Mouse (Mus musculus) retina, embryonic 14.5 days (tissue): ENCODE measurements around the gene Dapl1.

Experiments used
- DNase-seq: peaks from one replicate; pipeline ENCODE4 v3.0.0-alpha.2; 2015; ENCODE audit warnings: low spot score

The Dapl1 gene

GRCm38 (mm10) chr2:59474336-59474735 is 10.1 kb upstream of the Dapl1 start:
- DNase-seq: no peak

DNA sequence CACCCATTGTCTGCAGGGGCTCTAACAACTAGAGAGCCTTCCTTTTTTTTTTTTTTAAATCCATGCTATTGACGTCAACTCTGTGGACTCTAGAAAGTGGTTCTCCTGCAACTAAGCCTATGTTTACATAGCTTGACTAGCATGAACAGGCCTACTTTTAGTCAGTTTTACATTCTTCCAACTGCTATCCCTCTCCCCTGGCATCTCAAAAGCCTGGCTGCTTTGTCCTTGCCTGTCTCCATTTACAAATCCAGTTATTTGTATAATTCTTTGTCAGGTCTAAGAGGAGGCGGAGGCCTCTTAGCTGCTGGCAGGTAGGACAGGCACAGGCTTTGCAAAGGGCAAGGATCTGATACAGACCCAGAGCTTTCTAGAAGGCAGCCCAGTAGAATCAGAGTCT is 627 bp downstream of the Dapl1 start:
- no peak for DNase-seq

- peak; percentile 80 for DNase-seq
These were observed 1.2 kb downstream of the Dapl1 start for GRCm38 (mm10) chr2:59485657-59486056.

GRCm38 (mm10) chr2:59486196-59486845 is 1.9 kb downstream of the Dapl1 start:
- DNase-seq: peak; percentile 67

- DNase-seq: no peak
These were observed 3.8 kb downstream of the Dapl1 start for GRCm38 (mm10) chr2:59488235-59488634.

GRCm38 (mm10) chr2:59490353-59490752 is 5.9 kb downstream of the Dapl1 start:
- DNase-seq: no peak

DNA sequence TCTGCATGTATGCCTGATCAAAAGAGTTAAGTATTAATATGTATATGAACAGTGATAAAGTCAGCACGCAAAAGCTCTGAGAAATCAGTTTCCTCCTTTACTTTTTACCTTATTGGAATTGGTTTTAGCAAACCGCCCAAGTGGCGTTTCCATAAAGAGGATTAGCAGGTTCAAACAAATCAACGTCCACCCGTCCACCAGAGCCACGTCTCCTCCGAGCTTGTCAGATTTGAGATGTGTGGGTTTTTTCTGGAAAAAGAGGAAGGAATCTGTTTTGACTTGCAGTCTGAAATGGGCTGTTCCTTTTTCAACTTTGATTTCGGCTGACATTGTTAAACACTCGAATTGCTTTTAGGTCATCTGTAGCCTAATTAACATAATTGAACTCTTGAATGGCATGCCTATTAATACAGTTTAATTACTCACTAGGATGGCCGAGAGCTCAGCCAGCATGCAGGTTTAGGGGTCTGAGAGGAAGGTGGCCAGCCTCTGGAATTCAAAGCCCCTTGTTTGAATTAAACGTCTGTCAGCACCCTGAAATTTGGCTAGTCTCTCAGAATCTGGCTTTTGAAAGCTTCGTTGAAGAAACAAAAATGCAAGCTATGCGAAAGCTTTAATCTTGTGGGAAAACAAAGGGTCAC is 9.1 kb downstream of the Dapl1 start:
- DNase-seq: peak; percentile 83

DNA sequence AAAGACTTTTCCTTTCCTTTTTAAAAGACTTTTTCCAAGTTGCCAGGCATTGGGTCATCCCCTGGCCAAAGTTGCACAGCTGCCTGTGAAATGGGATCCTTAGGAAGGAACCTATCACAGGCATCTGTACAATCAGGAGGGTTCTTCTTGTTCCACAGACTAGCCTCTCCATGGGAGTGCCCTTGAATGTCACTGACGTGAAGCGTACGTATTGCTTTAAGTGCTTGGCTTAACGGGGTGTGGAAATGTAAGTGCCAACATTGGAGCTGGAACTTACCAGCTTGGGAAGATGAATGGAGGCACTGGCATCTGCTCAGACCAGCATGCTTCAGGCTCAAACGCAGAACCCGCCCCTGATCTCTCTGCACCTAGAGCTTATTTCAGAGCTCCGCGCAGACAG is 14.7 kb downstream of the Dapl1 start:
- DNase-seq: no peak

DNA sequence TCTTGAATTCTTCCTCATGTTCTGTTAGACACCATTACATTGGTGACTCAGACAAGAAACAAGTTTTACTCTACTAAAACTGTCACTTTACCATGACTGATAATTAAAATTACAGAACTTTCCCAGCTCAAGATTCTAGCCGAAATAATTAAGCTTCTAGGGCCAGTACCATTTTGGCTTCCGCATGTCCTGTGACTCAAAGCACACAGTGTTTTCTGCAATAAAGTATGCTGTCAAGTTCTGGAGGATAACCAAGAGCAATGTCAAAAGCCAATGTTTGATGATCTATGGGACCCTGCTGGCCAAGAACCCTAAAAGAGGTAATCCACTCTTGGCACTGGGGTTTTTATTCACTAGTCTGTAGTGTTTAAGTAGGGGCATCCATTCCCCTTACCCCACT is 15.3 kb downstream of the Dapl1 start:
- no peak for DNase-seq

- DNase-seq: no peak
These were observed 24.6 kb downstream of the Dapl1 start for GRCm38 (mm10) chr2:59509061-59509460.

- no peak for DNase-seq
These were observed 26.0 kb downstream of the Dapl1 start for GRCm38 (mm10) chr2:59510416-59510815.

GRCm38 (mm10) chr2:59510882-59511281 is 26.4 kb downstream of the Dapl1 start:
- DNase-seq: no peak

DNA sequence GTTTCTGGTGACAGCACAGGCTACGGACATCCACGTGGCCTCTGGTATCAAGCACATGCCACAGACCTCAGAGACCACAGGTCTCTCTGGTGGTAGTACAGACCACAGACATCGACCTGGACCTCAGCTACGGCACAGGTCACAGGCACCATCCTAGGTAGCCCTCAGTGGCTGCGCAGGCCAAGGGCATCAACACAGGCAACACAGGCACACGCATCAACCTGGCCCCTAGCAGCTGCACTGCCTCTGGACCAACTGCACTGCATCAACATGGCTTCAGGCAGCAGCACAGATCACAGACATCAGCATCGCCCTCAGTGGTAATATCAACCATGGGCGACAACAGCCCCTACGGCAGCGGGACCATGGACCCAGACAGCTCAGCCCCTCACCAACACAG is 36.2 kb downstream of the Dapl1 start:
- DNase-seq: no peak

DNA sequence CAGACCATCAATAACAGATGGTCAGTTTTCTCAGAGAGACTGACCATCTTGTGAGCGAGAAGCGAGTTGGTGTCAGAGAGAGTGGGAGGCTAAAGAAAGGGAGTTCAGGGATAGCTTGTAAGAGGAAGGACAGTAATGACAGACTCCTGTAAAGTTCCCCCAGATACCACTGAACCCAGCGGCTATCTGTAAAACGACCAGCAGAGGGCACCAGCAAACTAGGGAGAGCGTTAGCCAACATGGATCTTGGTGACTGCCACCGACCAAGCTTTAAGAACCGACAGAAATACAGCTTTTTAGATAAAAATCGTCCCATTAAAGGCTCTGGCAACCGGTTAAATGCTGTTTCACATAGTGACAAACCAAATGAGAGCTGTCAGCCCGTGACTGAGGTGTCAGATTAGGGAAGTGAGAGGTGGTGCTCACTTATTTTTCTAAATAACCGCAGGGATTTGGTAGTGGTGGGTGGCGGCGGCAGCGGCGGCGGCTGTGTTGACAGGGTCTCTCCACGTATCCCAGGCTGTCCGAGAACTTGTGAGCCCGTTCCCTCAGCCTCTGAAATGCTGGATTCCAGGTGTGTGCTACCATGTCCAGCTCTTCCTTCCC is 37.7 kb downstream of the Dapl1 start:
- DNase-seq: peak; percentile 96

GRCm38 (mm10) chr2:59523526-59523925 is 39.1 kb downstream of the Dapl1 start:
- DNase-seq: no peak

- DNase-seq: no peak
These were observed 42.4 kb downstream of the Dapl1 start for GRCm38 (mm10) chr2:59526893-59527292.

- DNase-seq: peak; percentile 29
These were observed 45.2 kb downstream of the Dapl1 start for GRCm38 (mm10) chr2:59529574-59530080.

- DNase-seq: no peak
These were observed 46.4 kb downstream of the Dapl1 start for GRCm38 (mm10) chr2:59530811-59531210.

DNA sequence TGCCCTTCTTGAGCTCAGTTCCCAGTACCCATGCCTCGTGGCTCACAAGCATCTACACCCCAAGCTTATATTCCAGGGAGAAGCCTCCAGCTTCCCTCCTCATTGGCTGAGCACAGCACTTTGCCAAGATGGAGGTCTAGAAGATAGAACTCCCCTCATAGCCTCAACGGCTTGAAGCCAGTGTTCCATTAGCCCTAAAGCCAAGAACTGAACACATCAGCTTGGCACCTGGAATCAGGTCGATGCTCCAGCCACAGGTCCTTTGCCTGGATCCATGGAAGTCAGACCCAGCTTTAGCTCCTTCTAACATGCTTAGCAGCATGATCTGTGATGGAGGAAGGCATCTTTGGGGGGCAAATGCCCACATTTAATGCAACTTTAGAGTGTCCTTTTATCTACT is 48.5 kb downstream of the Dapl1 start:
- DNase-seq: no peak

DNA sequence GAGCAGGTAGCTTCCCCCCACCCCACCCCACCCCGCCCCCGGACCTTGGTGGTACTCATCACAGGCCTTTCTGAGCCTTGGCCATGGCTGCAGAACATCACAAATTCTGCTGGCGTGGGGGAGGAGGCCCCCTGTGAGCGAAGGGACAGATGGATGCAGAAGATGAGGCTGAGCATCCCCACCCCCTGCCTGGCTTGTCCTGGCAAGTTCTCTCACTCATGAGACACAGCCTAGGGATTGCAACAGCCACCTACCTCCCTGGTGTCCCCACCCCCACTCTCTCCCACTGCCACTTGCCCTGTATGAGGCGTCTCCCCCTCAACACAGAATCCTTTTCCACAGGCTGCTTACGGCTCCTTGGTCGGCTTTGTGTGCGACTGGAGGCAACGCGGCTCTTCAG is 49.1 kb downstream of the Dapl1 start:
- DNase-seq: no peak

DNA sequence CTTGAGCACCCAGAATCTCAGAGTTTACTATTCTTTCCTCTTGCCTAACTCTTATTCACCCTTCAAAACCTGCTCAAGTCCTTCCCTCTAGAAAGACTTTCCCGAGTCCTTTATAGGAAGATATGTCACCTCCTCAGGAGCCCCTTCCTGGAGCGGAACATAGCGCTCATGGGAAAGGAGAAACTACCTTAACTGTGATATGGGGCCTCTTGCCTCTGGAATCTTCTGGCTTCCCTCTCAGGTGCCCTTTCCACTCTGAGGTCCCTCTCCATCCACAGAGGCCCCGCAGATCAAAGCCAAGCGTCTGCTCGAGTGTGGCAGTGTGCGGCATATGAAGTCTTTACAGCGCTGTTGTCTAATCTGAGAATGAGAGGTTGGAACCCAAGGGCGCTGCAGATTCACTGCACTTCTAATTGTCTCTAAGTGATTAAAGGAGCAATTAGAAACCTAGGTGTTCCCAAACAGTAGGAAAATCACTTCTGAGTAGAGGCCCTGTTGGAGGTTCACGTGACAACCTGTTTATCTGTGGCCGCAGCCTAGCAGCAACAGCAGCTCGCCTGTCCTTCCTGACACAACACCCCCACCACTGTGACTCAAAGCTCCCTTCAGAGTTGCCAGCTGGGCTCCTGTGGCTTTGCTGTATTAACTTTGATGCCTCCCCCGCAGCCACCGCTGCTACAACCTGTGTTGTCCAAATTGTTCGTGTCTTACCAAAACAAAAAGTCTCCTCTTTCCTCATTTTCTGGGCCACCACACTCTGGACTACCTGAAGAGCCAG is 49.7 kb downstream of the Dapl1 start:
- DNase-seq: no peak

GRCm38 (mm10) chr2:59536958-59537357 is 52.5 kb downstream of the Dapl1 start:
- DNase-seq: no peak

- DNase-seq: no peak
These were observed 53.6 kb downstream of the Dapl1 start for GRCm38 (mm10) chr2:59538031-59538430.
